8 mouse cellular contexts compared by ENCODE assay signal in the genomic region with DNA sequence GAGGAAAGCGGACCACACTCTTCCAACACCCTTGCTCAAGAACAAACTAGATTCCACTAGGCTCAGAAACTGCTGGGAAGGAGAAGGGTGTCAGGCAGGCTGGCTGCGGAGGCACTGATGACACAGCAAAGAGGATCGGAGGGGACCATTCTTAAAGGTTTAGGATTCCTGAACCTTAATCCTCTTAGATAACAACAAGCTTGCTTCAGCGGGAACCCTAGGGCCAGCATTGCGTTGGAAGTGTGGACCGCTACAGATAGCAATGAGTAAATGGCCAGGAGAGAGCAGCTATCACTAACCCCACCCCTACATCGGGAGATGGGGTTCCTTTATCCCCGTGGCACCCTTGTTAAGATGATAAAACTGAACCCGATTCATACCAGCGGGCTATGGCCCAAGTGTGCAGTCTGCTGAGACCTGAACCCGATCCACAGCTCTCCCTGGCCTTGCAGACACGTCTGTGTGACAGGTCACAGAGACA. TPM values are rescaled to one million over a fixed set of nuclear protein-coding genes. Genes with fewer than 3 reads are reported as not detected.
DNase-seq lines count a peak whose midpoint lies in the region; ATAC-seq and TF ChIP-seq lines count a peak whose summit lies in the region.

No protein-coding gene starts in this region.

- H3K4me3 ChIP-seq in cerebellum, adult 2 months (replicated peaks; ENCODE audit: insufficient read depth, low read depth, low read length), result peak overlapping the region; percentile 82
- H3K4me3 ChIP-seq in ES-Bruce4 (ENCODE audit: low read depth, low read length), result peak overlapping the region; percentile 44
- H3K4me3 ChIP-seq in thymus, adult 2 months (ENCODE audit: control insufficient read depth, insufficient read depth, low read length), result no peak overlapping the region

- 27% methylated on average over 12 of the region's 12 CpGs for WGBS in cerebellum, adult 2 months
- WGBS in thymus, adult 2 months, result 49% methylated on average over 12 of the region's 12 CpGs

- peak overlapping the region; percentile 26; the same call in 1 of the 2 replicates for H3K9ac ChIP-seq in ES-Bruce4 (ENCODE audit: low read depth, poor library complexity, severe bottlenecking)

- H3K27me3 ChIP-seq in cerebellum, adult 2 months (ENCODE audit: control insufficient read depth, insufficient read depth, low read length), result no peaks in the 10 kb centered on the region
- no peaks in the 10 kb centered on the region for H3K27me3 ChIP-seq in ES-Bruce4 (ENCODE audit: control insufficient read depth, insufficient read depth, low read length, poor library complexity, severe bottlenecking)
- no peaks in the 10 kb centered on the region for H3K27me3 ChIP-seq in thymus, adult 2 months (ENCODE audit: control insufficient read depth, insufficient read depth, low read length)

- no peak overlapping the region for H3K27ac ChIP-seq in cerebellum, adult 2 months (ENCODE audit: insufficient read depth, low read length)
- no peak overlapping the region for H3K27ac ChIP-seq in ES-Bruce4 (ENCODE audit: insufficient read depth, low read length)
- H3K27ac ChIP-seq in thymus, adult 2 months (ENCODE audit: control insufficient read depth, insufficient read depth, low read length), result no peak overlapping the region

- no peak for DNase-seq in cerebellum, adult 2 months
- no peak for DNase-seq in cerebellum, adult 11-12 months
- no peak for DNase-seq in right cerebral cortex, postnatal 25 days
- no peak for DNase-seq in thymus, adult 2 months

- no peaks in the 10 kb centered on the region for H3K9me3 ChIP-seq in ES-Bruce4 (replicated peaks; ENCODE audit: control insufficient read depth, insufficient read depth, low read length, poor library complexity, severe bottlenecking)

- no peak for TF ChIP-seq POLR2A in cerebellum, adult 2 months (IDR thresholded peaks at IDR 0.05; ENCODE audit: borderline replicate concordance, insufficient read depth, low read length)
- no peak for TF ChIP-seq POLR2A in ES-Bruce4 (IDR thresholded peaks at IDR 0.05; ENCODE audit: insufficient read depth, low read length)
- no peak for TF ChIP-seq POLR2A in thymus, adult 2 months (IDR thresholded peaks at IDR 0.05; ENCODE audit: control insufficient read depth, extremely low read depth, insufficient read depth, low read length, poor library complexity)

- TF ChIP-seq CTCF in cerebellum, adult 2 months (IDR thresholded peaks at IDR 0.05; ENCODE audit: borderline replicate concordance, insufficient read depth, low read depth, low read length), result no peak
- no peak for TF ChIP-seq CTCF in ES-Bruce4 (IDR thresholded peaks at IDR 0.05; ENCODE audit: low read depth, low read length)
- no peak for TF ChIP-seq CTCF in thymus, adult 2 months (IDR thresholded peaks at IDR 0.05; ENCODE audit: borderline replicate concordance, control insufficient read depth, extremely low read depth, insufficient read depth, low read length, poor library complexity)

- no peak for TF ChIP-seq EP300 in ES-Bruce4 (IDR thresholded peaks at IDR 0.05; ENCODE audit: insufficient read depth, low read depth, low read length)

- H3K4me1 ChIP-seq in cerebellum, adult 2 months (ENCODE audit: control insufficient read depth, insufficient read depth, low read length), result no peaks in the 10 kb centered on the region
- H3K4me1 ChIP-seq in ES-Bruce4 (ENCODE audit: control insufficient read depth, insufficient read depth, low read length), result peaks cover 3% of the 10 kb centered on the region
- H3K4me1 ChIP-seq in thymus, adult 2 months (replicated peaks; ENCODE audit: control insufficient read depth, insufficient read depth, low read length), result peaks cover 4% of the 10 kb centered on the region; the same call in 1 of the 2 replicates

- ATAC-seq in granulocyte monocyte progenitor cell, adult 5-6 weeks (replicated peaks; ENCODE audit: poor library complexity, severe bottlenecking), result 0 out of 2 replicates have a peak, but pooled peaks have one; percentile 2
- ATAC-seq in megakaryocyte, adult 5-6 weeks (ENCODE audit: poor library complexity, severe bottlenecking), result peak; percentile 48
- no peak for ATAC-seq in CD4-positive, CD25-positive, alpha-beta regulatory T cell, adult 4 months

- no peaks in the 10 kb centered on the region for H3K36me3 ChIP-seq in ES-Bruce4 (ENCODE audit: control insufficient read depth, insufficient read depth, low read length, poor library complexity, severe bottlenecking)
- no peaks in the 10 kb centered on the region for H3K36me3 ChIP-seq in thymus, adult 2 months (ENCODE audit: control insufficient read depth, insufficient read depth, low read length)

RNA-seq across cellular contexts. Expression of a gene that starts 22.3 kb away (rescaled TPM):
- 0.05 and 0.10 TPM in 2 replicates for polyA plus RNA-seq in cerebellum, adult 2 months (2012; rRNA removed)
- 0.25 TPM in 1 of 2 replicates, not detected in the other for polyA plus RNA-seq in ES-Bruce4 (2011; ENCODE audit: insufficient read depth, insufficient read length, low read depth, missing spikeins)
- not detected in 2 replicates for total RNA-seq in granulocyte monocyte progenitor cell, adult 5-6 weeks (2014; fragmentation: Nextera tagmentation)
- not detected in 2 replicates for total RNA-seq in granulocyte monocyte progenitor cell, adult 5-6 weeks (2017)
- total RNA-seq in megakaryocyte, adult 5-6 weeks (2015), result not detected in 2 replicates
- total RNA-seq in megakaryocyte, adult 5-6 weeks (2017), result not detected in 2 replicates
- under 1 TPM in 1 of 2 experiments, not detected in 1; 0.15 TPM for polyA plus RNA-seq in CD4-positive, CD25-positive, alpha-beta regulatory T cell, adult 4 months (2017; shearing (Covaris generic))
- polyA plus RNA-seq in thymus, adult 2 months (2012; rRNA removed), result 0.13 and 0.15 TPM in 2 replicates

RNA-seq across cellular contexts. Expression of a gene that starts 33.0 kb away (rescaled TPM):
- polyA plus RNA-seq in cerebellum, adult 2 months (2012; rRNA removed), result 12.6 and 14.6 TPM in 2 replicates
- polyA plus RNA-seq in ES-Bruce4 (2011; ENCODE audit: insufficient read depth, insufficient read length, low read depth, missing spikeins), result 16.8 and 22.0 TPM in 2 replicates
- total RNA-seq in granulocyte monocyte progenitor cell, adult 5-6 weeks (2014; fragmentation: Nextera tagmentation), result 68.6 and 120 TPM in 2 replicates
- 127 and 204 TPM in 2 replicates for total RNA-seq in granulocyte monocyte progenitor cell, adult 5-6 weeks (2017)
- total RNA-seq in megakaryocyte, adult 5-6 weeks (2015), result 66.8 and 92.8 TPM in 2 replicates
- 93.0 and 99.7 TPM in 2 replicates for total RNA-seq in megakaryocyte, adult 5-6 weeks (2017)
- 10 to 100 TPM; 66.4 to 83.1 TPM for polyA plus RNA-seq in CD4-positive, CD25-positive, alpha-beta regulatory T cell, adult 4 months (2017; shearing (Covaris generic))
- polyA plus RNA-seq in thymus, adult 2 months (2012; rRNA removed), result 20.9 and 21.1 TPM in 2 replicates

RNA-seq across cellular contexts. Expression of a gene that starts 38.2 kb away (rescaled TPM):
- 0.03 TPM in 1 of 2 replicates, not detected in the other for polyA plus RNA-seq in cerebellum, adult 2 months (2012; rRNA removed)
- polyA plus RNA-seq in ES-Bruce4 (2011; ENCODE audit: insufficient read depth, insufficient read length, low read depth, missing spikeins), result not detected in 2 replicates
- not detected in 2 replicates for total RNA-seq in granulocyte monocyte progenitor cell, adult 5-6 weeks (2014; fragmentation: Nextera tagmentation)
- total RNA-seq in granulocyte monocyte progenitor cell, adult 5-6 weeks (2017), result not detected in 2 replicates
- total RNA-seq in megakaryocyte, adult 5-6 weeks (2015), result not detected in 2 replicates
- not detected in 2 replicates for total RNA-seq in megakaryocyte, adult 5-6 weeks (2017)
- polyA plus RNA-seq in CD4-positive, CD25-positive, alpha-beta regulatory T cell, adult 4 months (2017; shearing (Covaris generic)), result not detected
- 0.12 and 0.15 TPM in 2 replicates for polyA plus RNA-seq in thymus, adult 2 months (2012; rRNA removed)
